Mouse (Mus musculus) CH12.LX (cell line): ENCODE results near the gene Brsk1. TPM values are rescaled to one million over a fixed set of nuclear protein-coding genes. Genes with fewer than 3 reads are reported as not detected.

Source experiments
- DNase-seq: peaks from one replicate; pipeline ENCODE4 v3.0.0-alpha.2; 2013; ENCODE audit errors: extremely low read depth
- H3K27ac ChIP-seq: 2 replicates; pipeline ENCODE4 v1.5.1; 2012; ENCODE audit warnings: low read depth, mild to moderate bottlenecking, control low read depth, moderate library complexity; ENCODE audit not compliant: insufficient read depth
- H3K27me3 ChIP-seq: replicated peaks from 2 replicates; pipeline ENCODE3; 2012; ENCODE audit warnings: inconsistent platforms
- H3K36me3 ChIP-seq, 2 experiments: replicated peaks in 1 of 2; 2 replicates each; pipeline versions ENCODE3 to v1.6.1; 2012; ENCODE audit warnings: inconsistent platforms in 1 of 2, low read length in 1 of 2, mild to moderate bottlenecking in 1 of 2, mixed read lengths in 1 of 2, moderate library complexity in 1 of 2; ENCODE audit not compliant: control insufficient read depth in 1 of 2, insufficient read depth in 1 of 2
- H3K4me1 ChIP-seq, 2 experiments: 2 replicates each; pipeline ENCODE4 v1.6.1; 2012; ENCODE audit warnings: inconsistent platforms in 1 of 2, moderate library complexity in 1 of 2; ENCODE audit not compliant: insufficient read depth in 2 of 2, control insufficient read depth in 1 of 2
- H3K4me2 ChIP-seq: 2 replicates; pipeline ENCODE4 v1.6.1; 2012; ENCODE audit warnings: low read depth, mild to moderate bottlenecking, control low read depth; ENCODE audit not compliant: poor library complexity, insufficient read depth, severe bottlenecking
- H3K4me3 ChIP-seq, 3 experiments: fragments of 150-350 bp in 1 of 3; sonication (generic) in 1 of 3; replicated peaks in 1 of 3; 2 replicates each; pipeline versions ENCODE3 to v1.5.1; 2011 to 2012; ENCODE audit warnings: low read depth in 2 of 3, low read length in 2 of 3, mild to moderate bottlenecking in 2 of 3, moderate library complexity in 2 of 3, control low read depth in 1 of 3, improper control_type of control experiment in 1 of 3, inconsistent platforms in 1 of 3, mixed read lengths in 1 of 3; ENCODE audit not compliant: poor library complexity in 1 of 3
- H3K79me2 ChIP-seq: replicated peaks from 2 replicates; pipeline ENCODE4 v1.6.1; 2012; ENCODE audit warnings: mild to moderate bottlenecking, moderate library complexity; ENCODE audit not compliant: control insufficient read depth, poor library complexity, insufficient read depth, severe bottlenecking; ENCODE audit errors: extremely low read depth
- H3K9ac ChIP-seq: 2 replicates; pipeline ENCODE4 v1.6.1; 2012; ENCODE audit warnings: low read depth, mild to moderate bottlenecking, control low read depth, moderate library complexity; ENCODE audit not compliant: insufficient read depth
- H3K9me3 ChIP-seq: replicated peaks from 2 replicates; pipeline ENCODE3; 2012; ENCODE audit warnings: low read length, inconsistent platforms, mixed read lengths
- CTCF ChIP-seq, 2 experiments: IDR thresholded peaks in 1 of 2; conservative IDR thresholded peaks in 1 of 2; 2 replicates each; pipeline ENCODE4 v1.5.1; 2011 to 2012; ENCODE audit warnings: low read depth in 2 of 2, low read length in 2 of 2, improper control_type of control experiment in 1 of 2, inconsistent platforms in 1 of 2, mild to moderate bottlenecking in 1 of 2, moderate library complexity in 1 of 2
- E2F4 ChIP-seq: IDR thresholded peaks from 2 replicates; pipeline ENCODE4 v1.6.1; 2011; ENCODE audit warnings: low read depth, low read length, improper control_type of control experiment; ENCODE audit not compliant: insufficient replicate concordance
- ELF1 ChIP-seq: IDR thresholded peaks from 2 replicates; pipeline ENCODE4 v1.6.1; 2014; ENCODE audit warnings: low read depth, mild to moderate bottlenecking, inconsistent platforms, low read length, improper control_type of control experiment
- EP300 ChIP-seq: IDR thresholded peaks from 2 replicates; pipeline ENCODE4 v1.6.1; 2011; ENCODE audit warnings: low read length, improper control_type of control experiment
- GABPA ChIP-seq: IDR thresholded peaks from 2 replicates; pipeline ENCODE4 v1.6.1; 2012; ENCODE audit warnings: low read depth, low read length, improper control_type of control experiment, inconsistent platforms; ENCODE audit not compliant: insufficient replicate concordance
- HCFC1 ChIP-seq: IDR thresholded peaks from 2 replicates; pipeline ENCODE4 v1.6.1; 2012; ENCODE audit warnings: low read depth, mild to moderate bottlenecking, inconsistent platforms, low read length, improper control_type of control experiment
- IRF4 ChIP-seq: IDR thresholded peaks from 2 replicates; pipeline ENCODE4 v1.6.1; 2014; ENCODE audit warnings: low read depth, mild to moderate bottlenecking, inconsistent platforms, low read length, improper control_type of control experiment
- KAT2A ChIP-seq: IDR thresholded peaks from 2 replicates; pipeline ENCODE4 v1.6.1; 2012; ENCODE audit warnings: low read length, improper control_type of control experiment, inconsistent platforms; ENCODE audit not compliant: insufficient replicate concordance
- MAFK ChIP-seq: IDR thresholded peaks from 2 replicates; pipeline ENCODE4 v1.6.1; 2011; ENCODE audit warnings: low read length, improper control_type of control experiment; ENCODE audit not compliant: insufficient replicate concordance
- MAX ChIP-seq: IDR thresholded peaks from 2 replicates; pipeline ENCODE4 v1.6.1; 2011; ENCODE audit warnings: low read length, improper control_type of control experiment
- MAZ ChIP-seq: IDR thresholded peaks from 2 replicates; pipeline ENCODE4 v1.6.1; 2012; ENCODE audit warnings: low read depth, mild to moderate bottlenecking, inconsistent platforms, low read length, improper control_type of control experiment, moderate library complexity
- MEF2A ChIP-seq: IDR thresholded peaks from 2 replicates; pipeline ENCODE4 v1.6.1; 2014; ENCODE audit warnings: low read depth, mild to moderate bottlenecking, inconsistent platforms, low read length, improper control_type of control experiment, borderline replicate concordance
- MXI1 ChIP-seq: IDR thresholded peaks from 2 replicates; pipeline ENCODE4 v1.6.1; 2011; ENCODE audit warnings: mild to moderate bottlenecking, low read depth, low read length, improper control_type of control experiment
- MYC ChIP-seq: IDR thresholded peaks from 2 replicates; pipeline ENCODE4 v1.6.1; 2011; ENCODE audit warnings: low read depth, mild to moderate bottlenecking, improper control_type of control experiment, low read length
- NELFE ChIP-seq: IDR thresholded peaks from 2 replicates; pipeline ENCODE4 v1.6.1; 2011; ENCODE audit warnings: low read depth, low read length, improper control_type of control experiment
- NRF1 ChIP-seq: IDR thresholded peaks from 2 replicates; pipeline ENCODE4 v1.6.1; 2014; ENCODE audit warnings: low read depth, mild to moderate bottlenecking, inconsistent platforms, low read length, improper control_type of control experiment, moderate library complexity
- PAX5 ChIP-seq: IDR thresholded peaks from 2 replicates; pipeline ENCODE4 v1.6.1; 2012; ENCODE audit warnings: low read length, inconsistent platforms, mixed read lengths
- POLR2A ChIP-seq: IDR thresholded peaks from 2 replicates; pipeline ENCODE4 v1.6.1; 2011; ENCODE audit warnings: low read depth, mild to moderate bottlenecking, improper control_type of control experiment, low read length
- POLR2AphosphoS2 ChIP-seq: IDR thresholded peaks from 2 replicates; pipeline ENCODE4 v1.6.1; 2011; ENCODE audit warnings: low read depth, low read length, improper control_type of control experiment
- SIN3A ChIP-seq: IDR thresholded peaks from 2 replicates; pipeline ENCODE4 v1.6.1; 2012; ENCODE audit warnings: low read length, improper control_type of control experiment, inconsistent platforms
- TBP ChIP-seq: conservative IDR thresholded peaks from 2 replicates; pipeline ENCODE4 v1.6.1; 2011; ENCODE audit warnings: low read depth, low read length, improper control_type of control experiment
- TCF12 ChIP-seq: IDR thresholded peaks from 2 replicates; pipeline ENCODE4 v1.6.1; 2014; ENCODE audit warnings: low read depth, mild to moderate bottlenecking, inconsistent platforms, low read length, improper control_type of control experiment
- UBTF ChIP-seq: IDR thresholded peaks from 2 replicates; pipeline ENCODE4 v1.6.1; 2012; ENCODE audit warnings: low read depth, mild to moderate bottlenecking, inconsistent platforms, low read length, improper control_type of control experiment, moderate library complexity
- ZC3H11A ChIP-seq: IDR thresholded peaks from 2 replicates; pipeline ENCODE4 v1.6.1; 2012; ENCODE audit warnings: low read depth, mild to moderate bottlenecking, inconsistent platforms, low read length, improper control_type of control experiment
- ZMIZ1 ChIP-seq: IDR thresholded peaks from 2 replicates; pipeline ENCODE4 v1.6.1; 2012; ENCODE audit warnings: low read depth, mild to moderate bottlenecking, inconsistent platforms, low read length, improper control_type of control experiment
- dilution Hi-C: fragments of 300-500 bp; cut with MboI; formaldehyde crosslinking; loops from 2 replicates; pipeline ENCODE4 v1.14.3; 2020; ENCODE audit warnings: low sequenced_read_pairs; ENCODE audit not compliant: extremely low pct_unique_long_range_greater_than_20kb, extremely low pct_ligation_motif_present
- in situ Hi-C: fragments of 300-500 bp; cut with MboI; formaldehyde crosslinking; loops from 3 replicates; pipeline ENCODE4 v1.14.3; 2019; ENCODE audit warnings: low sequenced_read_pairs, low pct_ligation_motif_present, low pct_unique_long_range_greater_than_20kb, mixed read lengths
- polyA plus RNA-seq: library from polyadenylated mRNA; unstranded; fragments of >175 nt; gene quantifications from 2 replicates; pipeline ENCODE4 v1.2.1, GENCODE M21; 2012; ENCODE audit warnings: low read depth; ENCODE audit not compliant: insufficient read length
- total RNA-seq, 2 experiments: library from RNA; depleted of rRNA; stranded (reverse); fragments of 300-350 nt in 1 of 2; fragments of >200 nt in 1 of 2; gene quantifications; 2 replicates each; pipeline ENCODE4 v1.2.3; 2012 to 2014

Brsk1 gene
- total and polyA plus RNA-seq, 3 experiments, result 0.25 TPM; not detected in 2

GRCm38 (mm10) chr7:4658912-4659551 lies 31.4 kb upstream of the Brsk1 start, which contains the start of gene Ppp6r1:
TSS of gene Ppp6r1 (minus strand) at chr7:4659019.
- in situ Hi-C loops, result no loop called here
- peaks cover 13 to 65% of the 10 kb centered on the region in 2 experiments for H3K4me1 ChIP-seq
- dilution Hi-C loops, result no loop called here

GRCm38 (mm10) chr7:4659911-4660443 lies 30.4 kb upstream of the Brsk1 start:
- no peaks in the 10 kb centered on the region for H3K27me3 ChIP-seq
- H3K36me3 ChIP-seq, result peaks cover 19 to 50% of the 10 kb centered on the region in 2 experiments
- TF ChIP-seq E2F4, result no peak
- TF ChIP-seq SIN3A, result no peak
- no peak for TF ChIP-seq MAZ
- no peak for TF ChIP-seq POLR2AphosphoS2
- TF ChIP-seq MEF2A, result no peak
- no peak for TF ChIP-seq NRF1
- TF ChIP-seq ZC3H11A, result no peak
- no peak for TF ChIP-seq PAX5
- no peak for TF ChIP-seq MAX
- peaks cover 34% of the 10 kb centered on the region for H3K79me2 ChIP-seq
- DNase-seq, result no peak
- H3K27ac ChIP-seq, result no peak overlapping the region
- dilution Hi-C loops, result no loop called here
- peaks cover 21 to 64% of the 10 kb centered on the region in 2 experiments for H3K4me1 ChIP-seq
- peak overlapping the region; percentile 67; the same call in 1 of the 2 replicates for H3K4me2 ChIP-seq
- H3K9me3 ChIP-seq, result no peaks in the 10 kb centered on the region
- peak overlapping the region in 1 of 3 experiments; percentile 93 for H3K4me3 ChIP-seq
- in situ Hi-C loops, result no loop called here
- H3K9ac ChIP-seq, result peak overlapping the region; percentile 67

More at GRCm38 (mm10) chr7:4658912-4659551, 31.4 kb upstream of the Brsk1 start, which contains the start of gene Ppp6r1:
- H3K27ac ChIP-seq, result peak within 1 kb of the TSS; percentile 83
- peak within 1 kb of the TSS; percentile 90 for H3K4me2 ChIP-seq
- H3K4me3 ChIP-seq, result peak within 1 kb of the TSS; percentile 80 to 94 (median 93)
- H3K9me3 ChIP-seq, result no peaks in the 10 kb centered on the region
- peaks cover 11 to 40% of the 10 kb centered on the region in 2 experiments for H3K36me3 ChIP-seq
- no peaks in the 10 kb centered on the region for H3K27me3 ChIP-seq
- H3K79me2 ChIP-seq, result peaks cover 44% of the 10 kb centered on the region
- TF ChIP-seq IRF4 (0 out of 2 replicates have a peak, but pooled peaks have one; percentile 12), TCF12 (peak; percentile 71), TBP (peak; percentile 52), ELF1 (peak; percentile 92), CTCF (conservative IDR thresholded peaks at IDR 0.05 in 1 of 2, IDR thresholded peaks at IDR 0.05 in 1 of 2; ENCODE audit: low read depth in 2 of 2, low read length in 2 of 2) (0 out of 4 replicates have a peak, but pooled peaks of 1 of the 2 experiments have one; percentile 6), MXI1 (peak; percentile 79), EP300 (no peak), HCFC1 (peak; percentile 73), MAFK (no peak), MAX (peak; percentile 35; the same call in 1 of the 2 replicates), POLR2A (peak; percentile 89), KAT2A (0 out of 2 replicates have a peak, but pooled peaks have one; percentile 48), NELFE (peak; percentile 86), NRF1 (peak; percentile 90), ZMIZ1 (peak; percentile 74), E2F4 (no peak), UBTF (no peak), MYC (0 out of 2 replicates have a peak, but pooled peaks have one; percentile 41), SIN3A (no peak; the same call in 1 of the 2 replicates), GABPA (no peak)
- peak; percentile 93 for DNase-seq
- H3K9ac ChIP-seq, result peak within 1 kb of the TSS; percentile 98
